ENCODE assay signal across 14 mouse cellular contexts in the genomic region with DNA sequence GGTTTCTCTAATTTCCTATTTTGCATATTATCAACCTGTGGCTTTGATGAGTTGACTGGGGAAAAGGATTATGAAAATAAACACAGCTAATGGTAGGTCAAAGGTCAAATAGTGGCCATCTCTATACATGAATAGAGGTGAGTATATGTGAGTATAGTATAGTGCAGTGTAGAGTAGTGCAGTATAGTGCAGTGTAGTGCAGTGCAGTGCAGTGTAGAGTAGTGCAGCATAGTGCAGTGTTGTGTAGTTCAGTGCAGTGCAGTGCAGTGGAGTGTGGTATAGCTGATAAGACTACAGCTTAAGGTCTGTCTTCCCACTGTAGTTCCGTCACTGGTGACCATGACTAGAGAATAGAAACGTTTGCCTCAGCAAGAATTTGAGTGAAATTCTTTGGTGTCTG.
"Had no signal": no experiment of that assay in that cellular context is flagged by ENCODE, and none has a peak within 500 bp of the region (broad histone marks: within the 10 kb centered on the region; RNA-seq: fewer than 3 reads in every experiment).

No protein-coding gene starts in this region.

- H3K27ac ChIP-seq: left cerebral cortex, adult 2 months; limb, embryonic 10.5 days; liver, embryonic 15.5 days; neural tube, embryonic 13.5 days; stomach, embryonic 15.5 days had no signal

- H3K9ac ChIP-seq: liver, embryonic 15.5 days; neural tube, embryonic 13.5 days; stomach, embryonic 15.5 days had no signal

- H3K4me1 ChIP-seq: liver, embryonic 15.5 days; stomach, embryonic 15.5 days had no signal

- H3K9me3 ChIP-seq: limb, embryonic 10.5 days; liver, embryonic 15.5 days; neural tube, embryonic 13.5 days; stomach, embryonic 15.5 days had no signal

- H3K4me2 ChIP-seq: liver, embryonic 11.5 days; liver, embryonic 15.5 days; neural tube, embryonic 13.5 days; stomach, embryonic 15.5 days had no signal

- H3K27me3 ChIP-seq: liver, embryonic 15.5 days; neural tube, embryonic 13.5 days; stomach, embryonic 15.5 days had no signal

- H3K4me3 ChIP-seq: left cerebral cortex, adult 2 months; limb, embryonic 10.5 days; liver, embryonic 15.5 days; neural tube, embryonic 13.5 days; stomach, embryonic 15.5 days had no signal

- ATAC-seq: lung, postnatal 0 days had no signal

- H3K36me3 ChIP-seq: limb, embryonic 10.5 days; liver, embryonic 15.5 days; stomach, embryonic 15.5 days had no signal

- DNase-seq: kidney, adult 18-20 months; kidney, postnatal 14 days; lung, adult 2 months; lung, postnatal 36 days; right cerebral cortex, postnatal 14 days; thymus, adult 2 months; thymus, postnatal 25 days had no signal
